Mouse (Mus musculus) intestine, embryonic 14.5 days (tissue): ENCODE measurements at regions not wholly inside any gene's neighbourhood (a gene's known extent, or its start where the extent isn't known, plus 50 kb on each side); places are given as distances from the start of the nearest gene placed in this dataset.

Experiments
- ATAC-seq: fragments of 200-750 bp; cut with Nextera tagmentation; replicated peaks from 2 replicates; pipeline ENCODE4 v1.8.0; 2017; ENCODE audit warnings: low read depth, moderate number of reproducible peaks, moderate TSS enrichment, moderate library complexity; ENCODE audit not compliant: low FRiP score, low TSS enrichment
- DNase-seq: peaks from one replicate; pipeline ENCODE4 v3.0.0-alpha.2; 2018; ENCODE audit warnings: low spot score
- H3K27ac ChIP-seq: fragments of 300-500 bp; sonication (generic); 2 replicates; pipeline ENCODE4 v1.5.1; 2014; ENCODE audit warnings: low read depth, mild to moderate bottlenecking, control low read depth
- H3K27me3 ChIP-seq: fragments of 300-500 bp; sonication (generic); replicated peaks from 2 replicates; pipeline ENCODE4 v1.6.1; 2014; ENCODE audit warnings: low read length, control low read depth; ENCODE audit not compliant: control insufficient read depth, insufficient read depth
- H3K36me3 ChIP-seq: fragments of 300-500 bp; sonication (generic); 2 replicates; pipeline ENCODE4 v1.6.1; 2014; ENCODE audit warnings: low read length, control low read depth; ENCODE audit not compliant: control insufficient read depth, insufficient read depth
- H3K4me1 ChIP-seq: fragments of 300-500 bp; sonication (generic); replicated peaks from 2 replicates; pipeline ENCODE4 v1.6.1; 2014; ENCODE audit warnings: low read length, control low read depth, mixed read lengths; ENCODE audit not compliant: control insufficient read depth, insufficient read depth
- H3K4me2 ChIP-seq: fragments of 300-500 bp; sonication (generic); 2 replicates; pipeline ENCODE4 v1.6.1; 2014; ENCODE audit warnings: low read length
- H3K4me3 ChIP-seq: fragments of 300-500 bp; sonication (generic); 2 replicates; pipeline ENCODE4 v1.5.1; 2014; ENCODE audit warnings: low read depth, low read length, control low read depth, mixed read lengths
- H3K9ac ChIP-seq: fragments of 300-500 bp; sonication (generic); 2 replicates; pipeline ENCODE4 v1.6.1; 2014; ENCODE audit warnings: mild to moderate bottlenecking, low read length
- H3K9me3 ChIP-seq: fragments of 300-500 bp; sonication (generic); 2 replicates; pipeline ENCODE4 v1.6.1; 2016; ENCODE audit warnings: low read length, control low read depth; ENCODE audit not compliant: control insufficient read depth
- WGBS: fragments of 180-500 bp; shearing (Covaris S2); extraction: QIAGEN DNeasy Blood & Tissue Kit; methylation state at CpG from one replicate; pipeline ENCODE4 v1.1.7; 2014; 5-methylcytosine and 5-hydroxymethylcytosine counted together

DNA sequence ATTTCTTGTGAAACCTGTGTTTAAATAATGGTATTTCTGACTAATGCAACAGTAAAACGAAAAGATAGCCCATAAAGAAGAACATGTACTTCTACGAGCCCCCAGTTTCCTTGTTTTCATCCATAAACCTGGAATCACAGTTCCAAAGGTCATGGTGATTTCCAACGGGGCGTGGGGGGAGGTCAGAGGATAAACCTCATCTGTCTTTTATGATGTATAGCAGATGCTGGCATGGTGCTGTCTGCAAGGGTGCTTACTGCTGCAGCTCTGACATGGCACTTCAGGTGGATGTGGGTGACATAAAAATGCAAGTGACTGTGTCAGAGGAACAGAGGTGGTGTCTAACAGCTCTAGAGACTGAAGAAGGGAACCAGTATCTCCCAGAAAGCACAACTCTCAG, 260.5 kb downstream of the Nuf2 start:
- Histone ChIP-seq H3K4me2 (no peak overlapping the region), H3K9me3 (no peaks in the 10 kb centered on the region)

DNA sequence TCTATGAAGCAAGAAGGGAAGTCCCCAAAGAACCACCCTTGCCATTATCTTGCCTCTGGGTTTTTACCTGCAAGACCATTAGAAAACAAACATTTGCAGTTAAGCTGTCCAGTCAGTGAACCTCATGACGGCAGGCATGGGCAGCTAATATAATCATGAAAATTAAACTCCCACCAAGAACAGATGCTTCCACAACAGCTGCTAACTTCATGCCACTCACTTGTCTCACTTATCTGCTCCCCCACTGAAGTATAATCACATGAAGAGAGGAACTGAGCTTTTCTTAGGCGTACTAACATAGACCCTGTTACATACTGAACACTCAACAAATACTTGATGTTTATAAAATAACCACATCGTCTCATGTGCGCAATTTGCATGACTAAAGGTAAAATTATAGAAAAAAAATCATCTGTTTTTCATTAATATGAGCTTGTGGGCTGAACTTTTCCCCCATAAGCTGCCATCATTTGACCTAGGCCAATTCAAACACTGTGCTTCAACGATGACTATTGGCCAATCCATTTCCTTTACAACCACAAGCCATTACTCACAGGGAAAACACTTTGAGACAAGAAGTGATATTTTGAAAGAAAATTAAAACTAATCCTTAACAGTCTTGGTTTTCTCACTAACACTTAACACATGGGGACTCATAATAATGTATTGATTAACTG, 267.1 kb downstream of the Nuf2 start:
- no peak for ATAC-seq
- Histone ChIP-seq H3K9ac (no peak overlapping the region), H3K4me1 (no peaks in the 10 kb centered on the region), H3K4me3 (no peak overlapping the region), H3K9me3 (no peaks in the 10 kb centered on the region), H3K27ac (no peak overlapping the region), H3K4me2 (no peak overlapping the region), H3K27me3 (no peaks in the 10 kb centered on the region), H3K36me3 (no peaks in the 10 kb centered on the region)
- WGBS = 75% methylated on average over 5 of the region's 5 CpGs
- DNase-seq = no peak

More for the DNA sequence above, 260.5 kb downstream of the Nuf2 start:
- H3K9ac ChIP-seq = no peak overlapping the region
- H3K4me3 ChIP-seq = no peak overlapping the region
- DNase-seq = no peak
- H3K4me1 ChIP-seq = no peaks in the 10 kb centered on the region
- no peak overlapping the region for H3K27ac ChIP-seq
- 41% methylated on average over 4 of the region's 4 CpGs for whole genome bisulfite sequencing
- no peak for ATAC-seq
- no peaks in the 10 kb centered on the region for H3K27me3 ChIP-seq
- no peaks in the 10 kb centered on the region for H3K36me3 ChIP-seq

DNA sequence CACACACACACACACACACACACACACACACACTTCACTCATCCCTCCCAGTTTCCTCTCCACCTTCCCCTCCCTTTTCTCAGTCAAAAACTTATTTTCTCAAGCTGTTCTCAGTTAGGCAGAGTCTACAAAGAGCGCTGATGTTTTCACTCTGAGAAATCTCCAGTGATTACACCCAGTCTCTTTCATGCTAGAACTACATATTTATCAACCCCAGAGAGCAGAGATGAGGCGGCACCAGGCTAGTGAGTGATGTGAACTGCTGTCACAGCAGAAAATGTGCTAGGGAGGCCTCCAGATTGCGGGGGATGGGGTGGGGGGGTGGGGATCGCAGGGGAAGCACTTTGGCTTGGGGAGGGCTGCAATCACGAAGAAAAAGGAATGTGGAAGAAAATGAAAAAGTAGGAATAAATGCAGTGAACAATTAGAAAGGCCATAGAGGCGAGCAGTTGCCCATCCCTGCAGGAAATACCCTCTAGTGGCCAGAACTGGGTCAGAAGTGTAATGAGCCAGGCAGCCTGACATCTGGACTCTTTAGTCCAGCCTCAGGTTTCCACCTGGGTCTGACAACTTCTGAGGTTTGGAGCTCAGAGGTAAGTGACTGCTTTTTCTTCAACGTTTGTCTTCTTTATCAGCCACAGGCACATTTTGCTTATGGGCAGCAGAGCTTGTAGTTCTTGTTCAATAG, 276.9 kb downstream of the Nuf2 start:
- H3K27ac ChIP-seq = no peak overlapping the region
- DNase-seq (no peak), ATAC-seq (no peak)
- H3K4me2 ChIP-seq = no peak overlapping the region; the same call in 1 of the 2 replicates
- H3K36me3 ChIP-seq = no peaks in the 10 kb centered on the region
- no peaks in the 10 kb centered on the region for H3K27me3 ChIP-seq
- no peaks in the 10 kb centered on the region for H3K9me3 ChIP-seq
- WGBS = 40% methylated on average over 7 of the region's 7 CpGs
- 0 out of 2 replicates have a peak, but pooled peaks cover 5% of the 10 kb centered on the region for H3K4me1 ChIP-seq
- no peak overlapping the region for H3K4me3 ChIP-seq
- no peak overlapping the region for H3K9ac ChIP-seq

DNA sequence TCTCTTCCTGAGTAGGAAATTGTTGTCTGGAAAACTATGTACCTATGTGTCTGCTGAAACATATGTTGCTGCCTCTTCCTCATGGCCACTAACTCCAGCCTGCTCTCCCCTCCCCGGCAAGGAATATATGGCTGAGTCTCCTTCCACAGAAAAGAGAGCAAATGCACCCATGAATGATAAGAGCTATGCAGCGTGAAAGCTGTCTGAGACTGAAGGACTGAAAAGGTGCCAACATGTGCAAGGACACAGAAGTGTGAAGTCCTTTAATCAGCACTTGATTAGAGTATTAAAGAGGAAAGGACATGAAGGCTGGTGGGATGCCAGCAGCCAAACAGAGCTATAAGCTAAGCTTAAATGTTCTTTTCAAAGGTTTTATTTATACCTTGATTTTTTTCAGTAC, 279.1 kb downstream of the Nuf2 start:
- no peak overlapping the region for H3K4me3 ChIP-seq
- no peak overlapping the region for H3K4me2 ChIP-seq
- 0 out of 2 replicates have a peak, but pooled peaks cover 5% of the 10 kb centered on the region for H3K4me1 ChIP-seq
- no peak for ATAC-seq
- H3K9me3 ChIP-seq = no peaks in the 10 kb centered on the region
- 61% methylated on average over 2 of the region's 2 CpGs for WGBS
- H3K27ac ChIP-seq = no peak overlapping the region
- no peaks in the 10 kb centered on the region for H3K27me3 ChIP-seq
- H3K36me3 ChIP-seq = no peaks in the 10 kb centered on the region
- DNase-seq = no peak
- no peak overlapping the region for H3K9ac ChIP-seq

DNA sequence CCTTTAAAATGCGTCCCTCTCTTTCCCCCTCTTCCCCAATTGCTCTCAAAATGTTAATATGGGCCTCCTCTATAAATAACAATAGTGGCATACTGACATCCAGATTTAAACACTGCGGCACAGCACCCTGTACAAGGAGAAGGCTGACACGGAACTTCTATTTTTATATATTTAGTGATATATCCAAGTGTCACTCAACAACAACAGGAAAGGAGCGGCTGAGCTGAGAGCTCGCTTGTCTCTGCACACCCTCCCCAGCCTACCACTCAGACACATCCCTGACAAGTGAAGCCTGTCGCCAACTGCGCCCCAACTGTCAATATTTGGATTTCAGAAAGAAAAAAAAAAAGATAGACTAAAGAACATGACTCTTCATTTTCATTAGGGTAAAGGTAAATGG, 282.2 kb downstream of the Nuf2 start:
- H3K4me3 ChIP-seq = no peak overlapping the region

DNA sequence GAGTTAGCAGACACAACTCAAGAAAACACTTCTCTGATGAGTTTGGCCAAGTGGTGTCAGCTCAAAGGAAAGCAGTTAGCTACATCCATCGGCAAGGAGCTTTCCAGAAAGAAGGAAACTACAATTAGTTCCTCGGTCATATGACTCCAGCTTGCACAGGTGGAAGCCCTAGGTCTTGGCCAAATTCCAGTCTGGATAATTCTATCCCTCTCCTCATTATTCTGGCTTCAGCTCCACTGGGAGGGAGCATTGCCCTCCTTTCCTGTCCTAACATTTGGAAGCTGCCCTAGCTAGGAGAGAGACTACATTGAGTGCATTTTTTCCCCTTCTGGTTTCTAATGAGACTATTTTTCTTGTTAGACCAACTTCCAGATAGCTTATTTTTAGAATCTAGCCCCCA, 290.9 kb downstream of the Nuf2 start:
- no peak overlapping the region for H3K9ac ChIP-seq
- H3K4me1 ChIP-seq = peaks cover 16% of the 10 kb centered on the region
- no peak for DNase-seq
- H3K27ac ChIP-seq = no peak overlapping the region
- ATAC-seq = no peak
- no peaks in the 10 kb centered on the region for H3K27me3 ChIP-seq
- no peaks in the 10 kb centered on the region for H3K9me3 ChIP-seq
- H3K4me3 ChIP-seq = no peak overlapping the region
- no peaks in the 10 kb centered on the region for H3K36me3 ChIP-seq
- 76% methylated on average over 2 of the region's 2 CpGs for WGBS
- H3K4me2 ChIP-seq = no peak overlapping the region

More for the DNA sequence above, 282.2 kb downstream of the Nuf2 start:
- Histone ChIP-seq H3K27ac (no peak overlapping the region), H3K9me3 (no peaks in the 10 kb centered on the region), H3K4me1 (no peaks in the 10 kb centered on the region), H3K4me2 (no peak overlapping the region), H3K36me3 (no peaks in the 10 kb centered on the region), H3K27me3 (no peaks in the 10 kb centered on the region), H3K9ac (no peak overlapping the region)
- ATAC-seq (no peak), DNase-seq (no peak)
- 73% methylated on average over 7 of the region's 7 CpGs for WGBS

DNA sequence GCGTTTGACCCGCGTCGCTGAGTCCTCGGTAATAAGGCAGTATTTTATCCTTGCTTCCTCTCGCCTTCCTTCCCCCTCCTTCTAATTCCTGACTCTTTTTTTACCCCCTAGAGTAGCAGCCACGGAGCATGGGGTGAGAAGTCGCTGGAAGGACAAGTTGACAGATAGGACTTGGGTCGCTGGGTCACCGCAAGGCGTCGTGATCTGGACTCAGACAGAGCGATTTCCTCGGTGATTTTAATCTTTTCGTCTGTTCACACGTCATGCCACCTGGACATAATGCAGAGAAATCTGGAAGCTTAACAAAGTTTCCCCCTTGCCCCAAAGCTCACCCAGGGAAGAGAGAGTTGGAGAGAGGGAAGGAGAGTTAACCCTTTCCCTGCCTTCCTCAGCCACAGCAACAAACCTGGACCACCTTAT, 292.6 kb downstream of the Nuf2 start:
- H3K4me1 ChIP-seq = peaks cover 18% of the 10 kb centered on the region
- H3K9ac ChIP-seq = no peak overlapping the region
- WGBS = 12% methylated on average over 16 of the region's 16 CpGs
- H3K27me3 ChIP-seq = no peaks in the 10 kb centered on the region
- ATAC-seq = no peak
- H3K9me3 ChIP-seq = no peaks in the 10 kb centered on the region
- peak; percentile 59 for DNase-seq
- 0 out of 2 replicates have a peak overlapping the region, but pooled peaks have one; percentile 6 for H3K4me3 ChIP-seq
- H3K36me3 ChIP-seq = no peaks in the 10 kb centered on the region
- peak overlapping the region; percentile 54 for H3K27ac ChIP-seq
- peak overlapping the region; percentile 44 for H3K4me2 ChIP-seq

DNA sequence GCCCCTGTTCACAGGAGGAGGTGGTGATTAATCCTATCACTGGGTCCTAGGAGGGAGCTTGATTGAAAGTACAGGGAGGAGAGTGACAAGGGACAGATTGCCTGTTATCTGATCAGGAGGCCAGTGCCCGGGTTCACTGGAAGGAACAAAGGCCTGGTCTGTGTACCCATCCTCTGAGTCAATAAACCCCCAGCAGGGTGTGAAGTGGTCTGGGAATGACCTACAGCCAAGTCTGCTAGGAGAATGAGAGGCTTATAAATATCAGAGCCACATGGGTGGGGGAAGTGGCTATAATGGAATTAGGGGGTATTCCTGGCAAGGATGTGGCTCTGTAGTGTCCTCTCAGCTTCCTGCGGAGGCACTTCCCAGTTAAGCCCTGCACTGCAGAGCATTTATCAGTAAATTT, 296.0 kb downstream of the Nuf2 start:
- ATAC-seq (peak; percentile 50), DNase-seq (no peak)
- Histone ChIP-seq H3K27ac (no peak overlapping the region), H3K36me3 (no peaks in the 10 kb centered on the region), H3K9ac (no peak overlapping the region), H3K4me2 (no peak overlapping the region), H3K9me3 (no peaks in the 10 kb centered on the region), H3K27me3 (no peaks in the 10 kb centered on the region), H3K4me1 (peaks cover 18% of the 10 kb centered on the region), H3K4me3 (no peak overlapping the region)
- 30% methylated on average over 2 of the region's 2 CpGs for WGBS

DNA sequence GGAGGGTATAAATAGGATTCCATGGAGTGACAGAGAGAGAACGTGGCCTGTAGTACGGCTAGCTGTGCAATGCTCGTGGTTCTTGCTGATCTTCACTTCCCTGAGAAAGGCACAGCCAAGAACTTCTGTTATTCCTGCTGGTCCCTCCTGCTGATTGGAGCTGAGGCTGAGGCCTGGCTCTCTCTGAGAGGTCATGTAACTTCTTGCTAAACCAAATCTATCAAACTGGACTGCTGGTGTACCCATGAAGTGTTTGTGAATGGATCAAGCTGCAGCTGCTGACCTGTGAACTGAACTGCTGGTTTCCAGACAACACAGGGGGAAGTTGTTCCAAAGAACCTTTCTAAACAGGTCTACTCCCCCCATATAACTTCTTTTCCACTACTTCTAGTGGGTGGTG, 297.9 kb downstream of the Nuf2 start:
- no peak overlapping the region for H3K27ac ChIP-seq
- H3K4me2 ChIP-seq = no peak overlapping the region
- DNase-seq (no peak), ATAC-seq (no peak)
- no peak overlapping the region for H3K4me3 ChIP-seq
- no peaks in the 10 kb centered on the region for H3K9me3 ChIP-seq
- H3K4me1 ChIP-seq = peaks cover 13% of the 10 kb centered on the region
- no peaks in the 10 kb centered on the region for H3K27me3 ChIP-seq
- WGBS = 69% methylated on average over 3 of the region's 3 CpGs
- no peaks in the 10 kb centered on the region for H3K36me3 ChIP-seq
- H3K9ac ChIP-seq = no peak overlapping the region
